Mouse (Mus musculus) frontal cortex, postnatal 10 days (tissue): Measurements from ENCODE around the gene Trim11.
A peak's percentile ranks its signal among the peaks of the same experiment; 100 is the strongest.

ENCODE experiments used
- DNase-seq, 2 experiments: peaks; one replicate each; pipeline ENCODE4 v3.0.0; 2022; ENCODE audit warnings: low spot score in 2 of 2, mixed read lengths in 1 of 2

Gene Trim11

DNA sequence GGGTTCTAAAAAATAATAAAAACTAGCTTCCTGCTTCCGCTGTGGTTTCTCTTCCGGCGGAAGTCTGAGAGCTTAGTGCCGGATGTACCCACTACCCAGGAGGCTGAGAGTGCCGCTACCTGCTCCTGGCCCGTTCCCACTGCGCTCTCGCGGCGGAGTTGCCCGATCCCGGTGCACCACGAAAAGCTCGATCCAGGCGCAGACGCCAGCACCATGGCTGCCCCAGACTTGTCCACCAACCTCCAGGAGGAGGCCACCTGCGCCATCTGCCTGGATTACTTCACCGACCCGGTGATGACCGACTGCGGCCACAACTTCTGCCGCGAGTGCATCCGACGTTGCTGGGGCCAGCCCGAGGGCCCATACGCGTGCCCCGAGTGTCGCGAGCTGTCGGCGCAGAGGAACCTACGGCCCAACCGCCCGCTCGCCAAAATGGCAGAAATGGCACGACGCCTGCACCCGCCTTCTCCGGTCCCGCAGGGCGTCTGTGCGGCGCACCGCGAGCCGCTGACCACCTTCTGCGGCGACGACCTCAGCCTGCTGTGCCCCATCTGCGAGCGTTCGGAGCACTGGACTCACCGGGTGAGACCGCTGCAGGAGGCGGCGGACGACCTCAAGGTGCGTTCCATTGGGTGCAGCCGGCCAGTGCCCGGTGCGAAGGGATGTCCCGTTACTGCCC is at the start of gene Trim11:
Gene Trim11 (plus strand): TSS at position 67 of the 679 bp plus-strand sequence.
- DNase-seq: peak in 1 of 2 experiments; percentile 65

DNA sequence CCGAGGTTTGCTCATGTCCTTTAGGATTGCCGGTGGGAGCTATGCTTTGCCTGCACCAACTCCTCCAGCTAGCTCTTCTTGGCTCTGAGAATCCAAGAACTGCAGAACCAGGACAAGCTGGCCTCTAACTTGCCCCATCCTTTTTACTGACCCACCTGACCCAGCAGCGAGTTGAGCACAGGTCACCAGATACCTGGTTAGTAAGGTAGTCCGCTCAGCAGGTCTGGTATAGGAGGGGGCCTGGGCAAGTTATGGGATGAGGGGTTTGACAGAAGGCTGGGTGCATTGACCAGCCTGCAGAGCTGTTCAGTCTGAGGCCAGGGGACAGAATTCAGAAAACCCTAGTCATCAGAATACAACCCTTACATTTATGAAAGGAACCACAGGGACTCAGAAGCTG is 48.8 kb upstream of the Trim11 start:
- DNase-seq: no peak

DNA sequence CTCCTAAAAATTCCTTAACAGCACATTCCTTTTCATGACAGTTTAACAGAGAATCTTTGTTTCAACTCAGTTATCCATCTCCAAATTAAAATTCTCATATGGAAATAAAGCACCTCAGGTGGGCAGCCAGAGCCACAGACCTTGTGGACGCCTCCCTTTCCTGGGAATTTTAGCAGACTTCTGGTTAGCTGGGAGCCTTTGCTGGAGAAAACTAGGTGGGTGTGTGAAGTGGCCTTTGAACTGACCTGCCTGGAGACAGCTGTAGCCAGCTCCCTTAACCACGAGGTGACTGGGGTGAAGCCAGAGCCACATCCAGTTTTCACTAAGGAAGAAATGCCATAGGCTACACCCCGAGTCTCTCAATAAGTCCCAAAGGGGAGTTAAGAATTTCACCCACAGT is 48.3 kb upstream of the Trim11 start:
- no peak for DNase-seq

DNA sequence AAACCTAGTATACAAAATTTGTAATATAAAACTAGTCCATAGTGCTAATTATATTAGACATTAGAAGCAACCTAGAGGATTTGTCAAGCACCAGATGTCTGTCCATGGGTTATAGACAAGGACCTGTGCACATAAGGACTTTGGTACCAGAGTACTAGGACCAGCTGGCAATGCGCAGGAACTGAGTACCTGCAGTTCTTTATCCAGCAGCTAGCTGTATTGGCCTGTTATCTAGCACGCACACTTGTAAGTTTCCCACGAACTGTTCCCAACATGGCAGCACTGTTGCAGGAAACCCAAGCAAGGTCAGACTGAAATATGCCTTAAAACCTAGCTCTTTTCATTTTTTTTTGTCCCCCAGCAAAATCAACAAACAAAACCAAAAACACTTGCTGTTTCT is 47.6 kb upstream of the Trim11 start:
- DNase-seq: no peak

DNA sequence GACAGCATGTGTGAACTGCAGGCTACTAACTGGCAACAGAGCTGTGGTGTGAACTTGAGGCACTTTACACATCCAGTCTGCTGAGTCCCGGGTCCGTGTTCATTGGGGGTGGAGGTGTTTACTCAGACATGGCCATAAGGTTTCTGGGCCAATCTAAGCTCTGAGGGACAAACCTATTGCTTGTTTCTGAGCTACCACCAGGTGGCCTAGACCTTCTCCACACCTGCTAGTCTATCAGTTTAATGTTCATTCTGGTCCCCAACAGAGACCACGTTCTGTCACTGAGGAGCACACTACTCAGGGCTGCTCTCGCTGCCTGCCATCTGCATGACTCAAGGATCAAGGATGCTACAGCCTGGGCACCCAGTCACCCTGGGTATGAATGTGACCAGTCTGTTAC is 46.3 kb upstream of the Trim11 start:
- no peak for DNase-seq

- no peak for DNase-seq
Measured at GRCm38 (mm10) chr11:58937909-58938308, 40.0 kb upstream of the Trim11 start.

- DNase-seq: peak; percentile 87 to 88
Measured at GRCm38 (mm10) chr11:58938322-58939087, 39.4 kb upstream of the Trim11 start, which contains the start of gene Rnf187. TSS of gene Rnf187 (minus strand) at chr11:58938916.

DNA sequence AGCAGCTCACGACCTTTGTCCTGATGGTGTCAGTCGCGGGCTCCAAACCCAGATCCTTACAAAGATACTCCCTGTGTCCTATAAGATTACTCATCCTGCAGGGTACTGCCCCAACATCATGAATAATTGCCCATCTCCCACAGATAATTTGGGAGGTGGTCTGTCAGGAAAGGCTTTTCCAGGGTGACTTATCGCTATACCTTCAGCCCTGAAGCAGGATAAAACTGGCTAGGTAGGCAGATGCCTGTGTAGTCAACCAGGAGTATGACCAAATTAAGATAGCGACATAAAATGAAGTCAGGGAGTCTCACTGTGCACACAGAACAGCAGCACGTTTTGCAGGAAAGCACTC is 38.8 kb upstream of the Trim11 start:
- DNase-seq: no peak

- DNase-seq: no peak
Measured at GRCm38 (mm10) chr11:58944136-58944535, 33.8 kb upstream of the Trim11 start.

- no peak for DNase-seq
Measured at GRCm38 (mm10) chr11:58947306-58947705, 30.6 kb upstream of the Trim11 start.

DNA sequence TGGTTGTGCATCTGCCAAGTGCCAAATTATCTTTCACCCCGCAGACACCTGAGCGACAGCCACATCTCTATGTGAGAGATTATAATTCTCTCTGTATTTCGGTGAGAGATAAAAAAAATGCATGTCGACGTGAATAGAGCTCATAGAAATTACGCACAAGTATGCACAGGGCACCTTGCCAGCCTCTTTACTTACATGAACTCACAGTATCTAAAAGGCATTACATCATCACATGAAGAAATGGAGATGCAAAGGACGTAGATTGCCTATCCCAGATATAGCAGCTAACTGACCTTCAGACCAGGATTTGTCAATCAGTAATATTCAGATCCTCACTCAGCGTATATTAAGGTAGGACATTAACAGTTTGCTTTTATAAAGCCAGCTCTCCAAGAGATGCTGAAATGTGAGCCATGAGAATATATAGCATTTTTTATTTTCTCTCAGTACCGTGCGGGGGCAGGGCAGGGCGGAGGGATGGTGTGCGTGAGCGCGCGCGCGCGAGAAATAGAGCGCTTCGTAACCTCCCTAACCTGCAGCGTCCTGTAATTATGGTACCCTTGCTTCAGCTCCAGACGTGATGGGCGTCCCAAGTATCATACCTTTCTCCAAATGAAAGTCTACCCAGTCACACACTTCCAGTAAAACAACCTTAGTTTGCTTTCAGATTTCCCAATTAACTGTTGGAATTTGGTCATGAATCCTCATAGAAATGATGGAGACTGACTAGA is 29.9 kb upstream of the Trim11 start:
- peak in 1 of 2 experiments; percentile 57 for DNase-seq

- DNase-seq: peak; percentile 75 to 79
Measured at GRCm38 (mm10) chr11:58948542-58949479, 29.1 kb upstream of the Trim11 start, which contains the start of gene Hist3h2ba. TSS of gene Hist3h2ba (plus strand) at chr11:58948920.

DNA sequence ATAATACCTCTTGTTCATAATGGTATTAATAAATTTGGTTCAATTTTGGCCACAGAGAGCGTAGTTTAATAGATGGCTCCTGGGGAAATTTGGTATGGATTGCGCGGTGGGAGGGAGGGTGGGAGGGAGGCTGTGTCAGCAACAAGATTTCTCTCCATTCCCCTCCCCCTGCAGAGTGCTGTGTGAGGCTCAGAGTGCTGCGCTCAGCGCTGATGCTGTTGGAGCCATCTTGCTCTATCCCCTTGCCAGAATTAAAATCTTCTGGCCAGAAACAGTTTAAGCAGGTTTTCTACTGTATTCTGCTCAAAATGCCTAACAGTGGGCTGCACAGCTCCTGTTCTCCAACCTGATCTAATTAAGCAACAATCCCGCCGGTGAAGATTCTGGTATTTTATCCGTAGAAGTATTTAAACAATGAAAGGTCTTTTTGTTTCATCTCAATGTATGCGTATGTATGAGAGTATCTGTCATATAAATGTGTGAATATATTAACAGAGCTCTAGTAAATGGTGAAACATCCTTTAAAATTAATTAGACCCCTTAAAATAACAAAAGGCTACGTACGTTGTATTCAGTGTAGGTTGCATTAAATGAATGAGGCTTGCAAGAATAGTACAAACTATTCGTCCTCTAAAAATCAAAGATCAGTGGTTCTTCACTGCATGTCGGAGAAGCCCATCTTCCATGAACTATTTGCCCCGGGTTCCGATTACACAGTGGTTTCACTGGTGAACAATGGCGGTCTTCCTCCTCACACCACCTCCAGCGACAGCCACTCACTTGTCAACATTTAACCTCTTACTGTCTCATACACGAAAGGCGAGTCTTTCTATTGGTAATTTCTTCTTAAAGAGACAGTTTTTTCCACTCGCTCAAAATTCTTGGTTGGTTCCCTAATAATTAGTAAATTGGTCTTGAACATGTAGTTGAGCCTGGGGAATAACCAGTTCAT is 28.1 kb upstream of the Trim11 start:
- peak in 1 of 2 experiments; percentile 53 for DNase-seq

DNA sequence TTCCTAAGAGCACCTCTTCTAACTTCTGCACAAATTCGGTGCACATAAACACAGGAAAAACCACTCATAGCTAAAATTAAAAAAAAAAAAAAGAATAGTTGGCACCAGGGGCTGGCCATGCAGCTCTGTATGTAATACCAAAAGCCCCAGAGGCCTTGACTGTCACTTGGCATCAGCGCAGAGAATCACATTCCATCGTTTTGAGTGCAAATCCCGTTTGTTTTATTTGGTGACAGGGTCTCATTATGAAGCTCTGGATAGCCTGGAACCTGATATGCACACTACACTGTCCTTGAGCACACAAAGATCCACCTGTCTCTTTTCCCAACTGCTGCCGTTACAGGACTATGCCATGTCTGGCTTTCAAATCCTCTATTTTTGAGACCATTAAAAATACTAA is 26.7 kb upstream of the Trim11 start:
- no peak for DNase-seq

GRCm38 (mm10) chr11:58953351-58954169 is 24.3 kb upstream of the Trim11 start:
- DNase-seq: no peak

DNA sequence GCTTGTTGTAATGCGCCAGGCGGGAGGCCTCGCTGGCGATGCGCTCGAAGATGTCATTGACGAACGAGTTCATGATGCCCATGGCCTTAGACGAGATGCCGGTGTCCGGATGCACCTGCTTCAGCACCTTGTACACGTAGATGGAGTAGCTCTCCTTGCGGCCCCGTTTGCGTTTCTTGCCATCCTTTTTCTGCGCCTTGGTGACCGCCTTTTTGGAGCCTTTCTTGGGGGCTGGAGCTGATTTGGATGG is 23.8 kb upstream of the Trim11 start:
- DNase-seq: peak in 1 of 2 experiments; percentile 81

DNA sequence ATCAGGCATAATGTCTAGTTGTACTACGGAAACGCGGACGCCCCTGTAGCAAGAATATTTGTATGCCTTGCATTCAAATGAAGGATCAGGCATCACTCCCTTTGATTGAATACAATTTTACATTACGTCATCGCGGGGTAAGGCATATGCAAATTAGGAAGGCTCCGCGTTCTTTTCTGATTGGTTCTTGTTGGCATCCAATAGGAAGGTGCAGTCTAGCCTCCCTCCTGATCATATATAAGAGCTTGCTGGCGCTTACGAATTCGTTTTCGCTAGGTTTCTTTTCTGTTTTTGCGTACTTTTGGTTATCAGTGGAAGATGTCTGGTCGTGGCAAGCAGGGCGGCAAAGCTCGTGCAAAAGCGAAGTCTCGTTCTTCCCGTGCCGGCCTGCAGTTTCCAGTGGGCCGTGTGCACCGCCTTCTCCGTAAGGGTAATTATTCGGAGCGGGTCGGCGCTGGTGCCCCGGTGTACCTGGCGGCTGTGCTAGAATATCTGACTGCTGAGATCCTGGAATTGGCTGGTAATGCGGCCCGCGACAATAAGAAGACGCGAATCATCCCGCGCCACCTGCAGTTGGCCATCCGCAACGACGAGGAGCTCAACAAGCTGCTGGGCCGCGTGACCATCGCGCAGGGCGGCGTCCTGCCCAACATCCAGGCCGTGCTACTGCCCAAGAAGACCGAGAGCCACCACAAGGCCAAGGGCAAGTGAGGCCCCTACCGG is 23.3 kb upstream of the Trim11 start, which contains the start of the genes Hist3h2a and Trim17:
Gene Hist3h2a (plus strand): TSS at position 266 of the 723 bp plus-strand sequence.
Gene Trim17 (plus strand): TSS at position 266 of the 723 bp plus-strand sequence.
- DNase-seq: peak; percentile 85 to 93

DNA sequence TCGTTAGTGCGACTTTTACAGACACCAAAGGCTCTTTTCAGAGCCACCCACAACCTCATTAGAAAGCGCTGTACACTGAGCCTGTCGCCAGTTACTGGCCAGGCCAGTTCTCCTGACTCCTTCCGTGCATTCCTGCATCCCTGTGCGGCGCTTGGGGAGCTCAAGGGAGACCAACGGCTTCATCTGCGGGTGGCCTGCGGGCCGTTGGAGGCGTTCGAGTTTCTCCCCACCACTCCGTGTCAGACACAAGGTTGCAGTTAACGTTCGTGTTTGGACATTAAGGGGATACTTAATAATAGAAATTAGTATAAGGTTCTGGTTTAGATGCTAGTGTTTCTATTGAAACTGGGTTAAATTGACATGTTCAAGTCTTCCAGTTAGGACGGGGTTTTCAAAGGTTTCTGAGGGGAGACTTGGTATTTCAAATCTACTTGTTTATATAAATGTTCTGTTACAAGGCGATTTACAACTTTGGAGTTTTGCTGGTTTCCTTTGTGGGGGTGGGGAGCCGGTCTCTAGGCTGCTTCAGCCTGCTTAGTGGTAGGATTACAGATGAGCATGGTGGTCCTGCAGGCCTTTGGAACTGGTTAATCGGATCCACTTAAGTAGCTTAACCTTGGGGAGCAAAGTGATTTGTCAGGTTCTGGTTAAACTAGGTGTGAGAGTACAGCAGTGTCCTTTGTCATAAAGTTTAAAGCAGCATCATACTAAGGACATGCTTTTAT is 22.6 kb upstream of the Trim11 start:
- no peak for DNase-seq
